Mouse (Mus musculus) heart, postnatal 10 days (tissue): Measurements from ENCODE around the gene Efcab6. TPM values are rescaled to one million over a fixed set of nuclear protein-coding genes. Genes with fewer than 3 reads are reported as not detected.
"Not testable (repeated sequence)": the region's sequence is repeated elsewhere in the genome, so short reads cannot be mapped to it uniquely, and the experiment has no call there.

ENCODE experiments used
- DNase-seq, 2 experiments: peaks; one replicate each; pipeline ENCODE4 v3.0.0; 2021
- intact Hi-C: fragments of 180-260 bp; cut with DNase I; formaldehyde crosslinking; loops from one replicate; pipeline ENCODE4 v1.15.1; 2025
- total RNA-seq, 2 experiments: library from RNA; stranded (reverse); gene quantifications; 2 replicates each; pipeline ENCODE4 v1.2.3; 2021

The Efcab6 gene
- not detected for total RNA-seq

GRCm38 (mm10) chr15:84065140-84065539 is at the start of gene Efcab6:
TSS of gene Efcab6 (minus strand) at chr15:84065379.
- DNase-seq = no peak
- intact Hi-C loops = no loop called here

- intact Hi-C loops = no loop called here
- no peak for DNase-seq
Observed at GRCm38 (mm10) chr15:84113873-84114272, 48.7 kb upstream of the Efcab6 start.

- intact Hi-C loops = no loop called here
- peak; percentile 21 to 44 for DNase-seq
Observed at GRCm38 (mm10) chr15:84108899-84109298, 43.7 kb upstream of the Efcab6 start.

- intact Hi-C loops = no loop called here
- no peak for DNase-seq
Observed at GRCm38 (mm10) chr15:84105924-84106500, 40.8 kb upstream of the Efcab6 start.

GRCm38 (mm10) chr15:84105105-84105923 is 40.1 kb upstream of the Efcab6 start, which contains the start of gene Sult4a1:
TSS of gene Sult4a1 (minus strand) at chr15:84105754.
- no peak for DNase-seq
- intact Hi-C loops = no loop called here

GRCm38 (mm10) chr15:84104626-84105025 is 39.4 kb upstream of the Efcab6 start:
- intact Hi-C loops = no loop called here
- DNase-seq = no peak

- DNase-seq, intact Hi-C loops: not testable (repeated sequence)
Observed at GRCm38 (mm10) chr15:84097536-84097935, 32.4 kb upstream of the Efcab6 start.

- intact Hi-C loops = no loop called here
- peak in 1 of 2 experiments; percentile 13 for DNase-seq
Observed at GRCm38 (mm10) chr15:84096051-84096450, 30.9 kb upstream of the Efcab6 start.

GRCm38 (mm10) chr15:84094921-84095320 is 29.7 kb upstream of the Efcab6 start:
- no peak for DNase-seq
- intact Hi-C loops = no loop called here

GRCm38 (mm10) chr15:84086775-84087174 is 21.6 kb upstream of the Efcab6 start:
- intact Hi-C loops = no loop called here
- DNase-seq = no peak

- intact Hi-C loops = no loop called here
- DNase-seq = peak in 1 of 2 experiments; percentile 35
Observed at GRCm38 (mm10) chr15:84086364-84086763, 21.2 kb upstream of the Efcab6 start.

- DNase-seq = peak; percentile 21 to 30
- intact Hi-C loops = no loop called here
Observed at GRCm38 (mm10) chr15:84080069-84080468, 14.9 kb upstream of the Efcab6 start.

- intact Hi-C loops = no loop called here
- DNase-seq = no peak
Observed at GRCm38 (mm10) chr15:84079519-84079918, 14.3 kb upstream of the Efcab6 start.

GRCm38 (mm10) chr15:84078667-84079066 is 13.5 kb upstream of the Efcab6 start:
- intact Hi-C loops = no loop called here
- DNase-seq = no peak

GRCm38 (mm10) chr15:84077151-84077550 is 12.0 kb upstream of the Efcab6 start:
- DNase-seq = no peak
- intact Hi-C loops = no loop called here

- DNase-seq = peak in 1 of 2 experiments; percentile 12
- intact Hi-C loops = loop anchor here (1.0 to 5.0 kb wide), 2 partner anchors 93 to 557 kb away; partner anchors contain the start of gene Pnpla3
Observed at GRCm38 (mm10) chr15:84074705-84075185, 9.6 kb upstream of the Efcab6 start.

- DNase-seq = peak; percentile 50 to 76
- intact Hi-C loops = loop anchor here (1.0 to 5.0 kb wide), 2 partner anchors 93 to 557 kb away; partner anchors contain the start of gene Pnpla3
Observed at GRCm38 (mm10) chr15:84073911-84074704, 8.9 kb upstream of the Efcab6 start.

- no peak for DNase-seq
- intact Hi-C loops = loop anchor here (5.0 kb wide), 1 partner anchor 94 kb away; the partner anchor contains the start of gene Pnpla3
Observed at GRCm38 (mm10) chr15:84073058-84073457, 7.9 kb upstream of the Efcab6 start.

GRCm38 (mm10) chr15:84072226-84072625 is 7.0 kb upstream of the Efcab6 start:
- DNase-seq = peak; percentile 34 to 77
- intact Hi-C loops = loop anchor here (5.0 kb wide), 1 partner anchor 95 kb away; the partner anchor contains the start of gene Pnpla3

- intact Hi-C loops = loop anchor here (5.0 kb wide), 1 partner anchor 97 kb away; the partner anchor contains the start of gene Pnpla3
- DNase-seq = no peak
Observed at GRCm38 (mm10) chr15:84070116-84070676, 5.0 kb upstream of the Efcab6 start.
